Mouse (Mus musculus) thymus, postnatal 25 days (tissue): ENCODE results near the gene Bpifb5.
"Not testable (repeated sequence)": the region's sequence is repeated elsewhere in the genome, so short reads cannot be mapped to it uniquely, and the experiment has no call there.

Source experiments
- DNase-seq: peaks from one replicate; pipeline ENCODE4 v3.0.0; 2022

Bpifb5 gene

GRCm38 (mm10) chr2:154242726-154243125 is 19.2 kb downstream of the Bpifb5 start:
- DNase-seq: not testable (repeated sequence)

- DNase-seq: no peak
Measured at GRCm38 (mm10) chr2:154243356-154244036, 20.0 kb downstream of the Bpifb5 start.

- DNase-seq: no peak
Measured at GRCm38 (mm10) chr2:154245322-154245721, 21.8 kb downstream of the Bpifb5 start.

- DNase-seq: not testable (repeated sequence)
Measured at GRCm38 (mm10) chr2:154255254-154255653, 31.7 kb downstream of the Bpifb5 start.

GRCm38 (mm10) chr2:154255770-154256169 is 32.2 kb downstream of the Bpifb5 start:
- DNase-seq: no peak

GRCm38 (mm10) chr2:154257554-154257953 is 34.0 kb downstream of the Bpifb5 start, which contains the start of gene Bpifb9a:
TSS of gene Bpifb9a (plus strand) at chr2:154257854.
- not testable (repeated sequence) for DNase-seq

GRCm38 (mm10) chr2:154264397-154264796 is 40.9 kb downstream of the Bpifb5 start:
- not testable (repeated sequence) for DNase-seq
